Mouse (Mus musculus) ES-CJ7 (cell line): ENCODE measurements around the gene Siglece.

Experiments
- DNase-seq: peaks from one replicate; pipeline ENCODE4 v3.0.0; 2011; ENCODE audit warnings: low read depth, low spot score

Siglece gene

DNA sequence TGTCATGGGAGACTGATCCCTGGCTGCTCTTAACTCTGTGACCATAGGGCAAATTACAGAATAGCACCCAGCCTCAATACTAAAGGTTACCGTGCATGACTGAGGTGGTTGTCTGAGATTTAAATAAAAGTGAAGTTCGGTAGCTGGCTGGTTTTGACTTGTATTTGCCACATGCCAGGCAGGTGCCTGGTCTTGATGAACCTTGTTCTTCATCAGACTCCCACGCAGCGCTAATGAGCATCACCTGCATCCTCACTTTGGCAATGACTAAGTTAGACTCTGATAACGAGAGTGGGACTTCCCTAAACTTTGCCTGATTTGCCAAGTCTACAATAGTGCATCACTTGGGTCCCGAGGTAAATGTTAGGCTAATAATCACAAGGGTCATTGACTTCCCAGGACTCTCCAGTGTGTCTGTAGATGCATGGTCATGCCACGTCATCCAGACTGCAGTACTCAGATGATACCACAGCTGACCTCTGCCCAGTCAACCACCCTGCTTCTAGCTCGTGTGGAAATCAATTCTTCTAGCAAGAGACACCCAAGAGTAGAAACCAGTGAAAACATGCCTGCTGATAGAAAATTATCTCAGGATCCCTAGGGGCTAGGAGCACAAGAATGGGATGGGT is 34.1 kb downstream of the Siglece start:
- no peak for DNase-seq

DNA sequence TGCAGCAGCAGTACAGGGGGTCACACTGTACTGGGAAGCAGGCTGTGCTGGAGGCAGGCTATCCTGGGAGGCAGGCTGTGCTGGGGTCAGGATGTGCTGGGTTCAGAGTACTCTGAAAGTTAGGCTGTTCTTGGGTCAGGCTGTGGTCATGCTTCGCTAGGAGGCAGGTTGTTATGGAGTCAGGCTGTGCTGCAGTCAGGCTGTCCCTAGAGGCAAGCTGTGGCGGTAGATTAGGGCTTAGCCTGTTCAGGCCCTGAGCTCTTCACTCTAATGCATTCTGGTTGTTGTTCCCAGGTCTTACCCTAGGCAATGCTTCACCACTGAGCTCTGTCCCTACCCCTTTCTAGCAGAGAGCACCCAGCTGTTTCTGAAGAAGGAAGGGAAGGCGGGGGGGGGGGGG is 34.9 kb downstream of the Siglece start:
- DNase-seq = no peak

DNA sequence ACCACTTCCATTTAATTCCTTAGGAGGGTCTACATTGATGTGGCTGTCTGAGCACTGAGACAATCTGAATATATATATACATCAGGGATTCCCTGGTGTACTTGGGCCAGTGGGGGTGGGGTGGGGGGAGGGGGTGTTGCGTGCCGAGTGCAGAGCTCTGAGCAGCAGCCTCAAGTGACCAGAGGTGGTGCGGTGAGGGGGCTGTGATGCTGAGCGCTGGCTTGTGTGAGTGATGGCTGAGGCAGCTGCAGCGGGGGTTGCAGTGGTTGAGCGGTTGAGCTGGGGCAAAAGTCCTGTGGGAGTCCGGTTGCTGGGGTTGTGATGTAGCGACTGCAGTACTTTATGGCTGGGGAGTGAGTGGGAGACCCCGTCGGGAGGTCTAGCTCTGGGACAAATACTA is 36.1 kb downstream of the Siglece start:
- peak; percentile 51 for DNase-seq

DNA sequence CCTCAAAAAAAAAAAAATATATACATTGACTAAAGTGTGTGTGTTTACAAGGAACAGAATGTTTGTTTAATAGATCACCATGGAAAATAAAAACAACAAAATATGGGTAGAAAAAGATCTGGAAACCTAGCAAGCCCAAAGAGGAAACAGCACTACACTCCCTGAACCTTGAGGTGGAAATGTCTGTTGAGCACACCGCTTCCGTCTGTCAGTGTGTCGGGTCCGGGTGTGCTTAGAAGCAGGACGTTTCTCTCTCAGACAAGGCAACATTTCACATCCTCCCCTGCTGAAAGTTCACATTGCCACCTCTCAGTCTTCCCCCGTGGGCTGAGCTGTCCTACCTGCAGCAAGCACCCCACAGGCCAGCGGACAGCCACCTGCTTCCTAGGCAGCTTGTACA is 37.0 kb downstream of the Siglece start:
- no peak for DNase-seq

DNA sequence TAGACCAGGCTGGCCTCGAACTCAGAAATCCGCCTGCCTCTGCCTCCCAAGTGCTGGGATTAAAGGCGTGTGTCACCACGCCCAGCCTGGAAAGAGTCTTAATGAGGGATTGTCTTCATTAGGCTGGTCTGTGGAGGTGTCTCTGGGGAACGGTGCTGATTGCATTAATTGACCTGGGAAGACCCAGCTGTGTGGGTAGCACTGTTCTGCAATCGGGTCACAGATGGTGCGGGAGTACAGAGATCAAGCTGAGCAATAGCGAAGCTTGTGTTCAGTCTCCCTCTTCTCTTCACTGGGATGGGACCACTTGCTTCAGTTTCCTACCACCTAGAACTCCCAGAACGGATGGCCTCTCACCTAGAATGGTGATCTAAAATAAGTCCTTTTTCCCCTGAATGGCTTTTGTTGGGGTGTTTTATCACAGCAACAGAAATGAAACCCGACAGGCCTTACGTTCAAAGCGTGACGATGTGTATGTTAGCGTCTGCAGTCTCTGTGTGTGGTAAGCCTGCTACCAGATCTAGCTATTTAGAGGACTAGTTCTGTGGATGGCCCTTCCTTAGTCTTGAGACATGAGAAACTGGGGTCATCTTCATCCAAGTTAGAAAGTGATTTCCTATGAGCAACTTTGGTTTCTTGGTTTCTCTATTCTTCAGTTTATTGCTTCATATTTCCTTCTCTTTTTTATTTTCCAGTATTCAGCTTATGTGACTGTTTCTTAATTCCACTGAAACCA is 46.0 kb downstream of the Siglece start:
- no peak for DNase-seq

DNA sequence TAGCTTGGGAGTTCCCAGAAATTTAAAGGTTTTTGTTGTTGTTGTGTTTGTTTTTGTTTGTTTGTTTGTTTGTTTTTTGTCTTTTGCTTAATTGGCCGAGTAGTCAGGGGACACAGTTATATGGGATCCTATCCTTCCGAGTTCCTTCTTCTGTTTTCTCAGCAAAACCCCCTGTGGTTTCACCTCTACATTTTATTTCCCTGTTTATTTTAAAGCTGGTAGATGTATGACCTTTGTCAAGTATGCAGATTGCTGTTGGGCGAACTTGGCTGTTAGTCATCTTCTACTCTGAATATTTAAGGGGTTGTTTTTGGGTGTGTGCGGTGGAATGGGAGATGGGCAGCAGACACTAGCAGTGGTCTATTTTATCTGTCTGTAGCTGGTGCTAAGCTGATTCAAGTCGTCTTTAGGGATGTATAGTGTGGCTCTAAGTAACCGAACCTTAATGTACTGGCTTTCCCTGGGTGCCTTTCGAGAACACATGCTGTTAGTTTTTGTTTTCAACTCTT is 51.6 kb downstream of the Siglece start:
- peak; percentile 50 for DNase-seq

DNA sequence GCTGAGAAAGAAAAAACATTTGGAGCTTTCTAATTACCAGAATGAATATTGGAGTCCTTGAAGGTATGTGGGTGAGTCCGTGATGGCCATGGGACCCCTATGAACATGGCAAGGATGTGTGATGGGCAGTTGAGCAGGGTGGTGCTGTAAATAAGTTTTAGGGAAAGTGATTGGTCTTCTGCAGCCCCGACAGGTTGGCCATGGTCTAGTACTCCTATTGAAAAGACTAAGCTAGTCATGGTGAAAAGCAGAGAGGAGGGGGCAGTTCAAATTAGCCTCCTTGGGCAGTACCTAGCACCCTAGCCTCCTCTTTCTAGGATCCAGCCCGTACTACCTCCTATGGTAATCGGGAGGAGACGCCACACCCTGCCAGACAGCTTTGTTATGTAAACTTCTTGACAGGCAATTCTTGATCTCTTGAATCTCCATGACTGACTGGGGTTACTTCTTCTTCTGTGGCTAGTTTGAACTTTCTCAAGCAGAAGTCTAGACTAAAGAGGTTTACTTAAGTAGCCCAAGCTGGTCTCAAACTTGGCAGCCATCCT is 52.1 kb downstream of the Siglece start:
- DNase-seq = peak; percentile 95

DNA sequence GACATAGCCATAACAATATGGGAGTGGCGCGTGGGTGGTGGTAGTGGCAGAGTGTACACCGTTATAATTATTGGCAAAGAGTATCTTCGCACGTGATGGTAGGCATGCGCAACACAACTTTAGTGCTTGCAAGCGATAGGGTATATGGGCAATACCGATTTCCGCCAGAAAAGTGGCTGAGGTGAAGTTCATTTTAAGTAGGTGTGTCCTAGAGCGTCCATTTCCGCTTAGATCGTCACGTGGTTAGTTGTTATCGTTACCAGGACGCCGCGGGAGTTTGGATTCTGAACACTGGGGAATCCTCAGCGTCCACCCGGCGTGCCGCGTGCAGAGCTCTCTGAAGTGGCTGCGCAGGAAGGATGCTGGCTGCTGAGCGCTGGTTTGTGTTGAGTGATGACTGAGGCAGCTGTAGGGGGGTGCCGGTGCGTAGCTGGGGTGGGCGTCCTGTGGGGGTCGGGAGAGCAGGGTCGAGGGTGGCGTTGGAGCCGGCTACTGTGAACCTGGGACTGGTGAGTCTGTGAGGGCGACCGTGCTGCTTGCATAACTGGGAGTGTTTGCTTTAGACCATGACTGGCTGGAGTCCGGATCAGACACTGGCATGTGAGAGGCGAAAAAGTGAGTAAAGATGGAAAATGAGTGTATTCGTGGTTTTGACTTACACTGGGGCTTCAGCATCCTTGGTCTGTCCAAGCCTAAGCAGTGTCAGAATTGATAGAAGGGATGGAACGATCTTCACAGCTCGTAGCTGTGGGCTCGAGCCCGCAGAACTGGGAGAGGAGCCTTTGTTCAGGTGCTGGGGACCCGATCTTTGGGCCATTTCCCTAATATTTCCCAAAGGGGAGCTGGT is 52.8 kb downstream of the Siglece start, which contains the start of gene Zfp819:
Gene Zfp819 (plus strand): TSS at position 274 of the 847 bp plus-strand sequence.
- peak; percentile 93 for DNase-seq

DNA sequence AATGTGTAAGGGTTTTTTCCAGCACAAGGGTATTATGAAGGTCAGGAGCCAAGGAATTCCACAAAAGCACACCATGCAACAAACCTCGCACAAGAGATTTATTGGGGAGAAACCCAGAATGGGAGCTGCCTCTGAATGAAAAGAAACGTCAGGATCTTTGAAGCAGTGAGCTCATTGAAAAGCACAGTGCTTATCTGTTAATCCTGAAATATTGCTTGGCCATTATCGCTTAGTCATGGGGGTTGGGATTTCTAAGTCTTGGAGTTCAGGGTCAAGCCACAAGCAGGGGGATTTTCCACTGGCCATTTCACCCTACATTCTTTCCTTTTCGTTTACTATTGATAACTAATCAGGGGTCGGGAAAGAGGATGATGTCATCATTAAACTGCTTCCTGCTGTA is 58.1 kb downstream of the Siglece start:
- no peak for DNase-seq
